Mouse (Mus musculus) kidney, postnatal 0 days (tissue): ENCODE measurements around the gene Methig1. TPM values are rescaled to one million over a fixed set of nuclear protein-coding genes. Genes with fewer than 3 reads are reported as not detected.
"Not testable (repeated sequence)": the region's sequence is repeated elsewhere in the genome, so short reads cannot be mapped to it uniquely, and the experiment has no call there.

ENCODE experiments used
- ATAC-seq: fragments of 200-750 bp; cut with Nextera tagmentation; replicated peaks from 2 replicates; pipeline ENCODE4 v1.8.0; 2017; ENCODE audit warnings: low read depth, moderate number of reproducible peaks, moderate TSS enrichment, moderate library complexity; ENCODE audit not compliant: low FRiP score
- DNase-seq: peaks from one replicate; pipeline ENCODE4 v3.0.0-alpha.2; 2016; ENCODE audit warnings: low spot score
- H3K27ac ChIP-seq: fragments of 300-500 bp; sonication (generic); 2 replicates; pipeline ENCODE4 v1.5.1; 2014; ENCODE audit warnings: mild to moderate bottlenecking
- H3K27me3 ChIP-seq: fragments of 300-500 bp; sonication (generic); 2 replicates; pipeline ENCODE4 v1.6.1; 2014; ENCODE audit warnings: low read length, mixed read lengths; ENCODE audit not compliant: insufficient read depth
- H3K36me3 ChIP-seq: fragments of 300-500 bp; sonication (generic); 2 replicates; pipeline ENCODE4 v1.6.1; 2014; ENCODE audit warnings: low read length, mixed read lengths; ENCODE audit not compliant: insufficient read depth
- H3K4me1 ChIP-seq: fragments of 300-500 bp; sonication (generic); replicated peaks from 2 replicates; pipeline ENCODE4 v1.6.1; 2014; ENCODE audit warnings: antibody characterized with exemption, low read length, mixed read lengths; ENCODE audit not compliant: insufficient read depth
- H3K4me2 ChIP-seq: fragments of 300-500 bp; sonication (generic); 2 replicates; pipeline ENCODE4 v1.6.1; 2014; ENCODE audit warnings: mild to moderate bottlenecking, low read length, moderate library complexity, mixed read lengths
- H3K4me3 ChIP-seq: fragments of 300-500 bp; sonication (generic); replicated peaks from 2 replicates; pipeline ENCODE4 v1.5.1; 2014; ENCODE audit warnings: low read depth, low read length
- H3K9ac ChIP-seq: fragments of 300-500 bp; sonication (generic); 2 replicates; pipeline ENCODE4 v1.6.1; 2014; ENCODE audit warnings: low read depth, low read length
- H3K9me3 ChIP-seq: fragments of 300-500 bp; sonication (generic); replicated peaks from 2 replicates; pipeline ENCODE4 v1.6.1; 2016; ENCODE audit warnings: low read length, inconsistent platforms, mixed read lengths
- CTCF ChIP-seq: IDR thresholded peaks from 2 replicates; pipeline ENCODE4 v1.5.1; 2016; ENCODE audit warnings: antibody characterized with exemption, low read depth, mild to moderate bottlenecking, moderate library complexity
- WGBS: fragments of 180-500 bp; shearing (Covaris S2); extraction: QIAGEN DNeasy Blood & Tissue Kit; methylation state at CpG from one replicate; pipeline ENCODE4 v1.1.7; 2014; 5-methylcytosine and 5-hydroxymethylcytosine counted together
- polyA plus RNA-seq: library from polyadenylated mRNA; unstranded; fragments of >200 nt; fragmentation: Nextera tagmentation; extraction: Ambion mirVana; gene quantifications from 2 replicates; pipeline ENCODE4 v1.2.1, GENCODE M21; 2015

Methig1 gene
- polyA plus RNA-seq, 1 experiment from 2014 or later = 2.0 TPM

- Histone ChIP-seq H3K27me3 (no peaks in the 10 kb centered on the region), H3K27ac (peak overlapping the region; percentile 70), H3K4me2 (peak overlapping the region; percentile 96), H3K9me3 (no peaks in the 10 kb centered on the region), H3K9ac (peak overlapping the region; percentile 24; the same call in 1 of the 2 replicates), H3K4me3 (peak overlapping the region; percentile 9; the same call in 1 of the 2 replicates), H3K4me1 (peaks cover 20% of the 10 kb centered on the region; the same call in 1 of the 2 replicates), H3K36me3 (no peaks in the 10 kb centered on the region)
- 15% methylated on average over 8 of the region's 8 CpGs for WGBS
- no peak for TF ChIP-seq CTCF
- no peak for ATAC-seq
- peak; percentile 59 for DNase-seq
These were observed 68.3 kb downstream of the Methig1 start for GRCm38 (mm10) chr15:100421059-100421757.

- peak within 1 kb of the TSS; percentile 86 for H3K4me3 ChIP-seq
- H3K27me3 ChIP-seq, H3K36me3 ChIP-seq, DNase-seq, ATAC-seq, H3K9me3 ChIP-seq: not testable (repeated sequence)
- peak within 1 kb of the TSS; percentile 96 for H3K4me2 ChIP-seq
- peaks cover 20% of the 10 kb centered on the region; the same call in 1 of the 2 replicates for H3K4me1 ChIP-seq
- WGBS = 27% methylated on average over 3 of the region's 3 CpGs
- peak within 1 kb of the TSS; percentile 88 for H3K9ac ChIP-seq
- H3K27ac ChIP-seq = peak within 1 kb of the TSS; percentile 72
These were observed 68.8 kb downstream of the Methig1 start, which contains the start of gene Gm5475 for GRCm38 (mm10) chr15:100421758-100422197. Gene Gm5475 (plus strand): TSS chr15:100422147.

- Histone ChIP-seq H3K4me2 (peak overlapping the region; percentile 96), H3K27me3 (no peaks in the 10 kb centered on the region), H3K36me3 (no peaks in the 10 kb centered on the region), H3K9me3 (no peaks in the 10 kb centered on the region), H3K4me3 (peak overlapping the region; percentile 86), H3K4me1 (peaks cover 20% of the 10 kb centered on the region; the same call in 1 of the 2 replicates), H3K27ac (peak overlapping the region; percentile 72), H3K9ac (peak overlapping the region; percentile 88)
- ATAC-seq (peak; percentile 48), DNase-seq (no peak)
- TF ChIP-seq CTCF = no peak
- 3% methylated on average over 37 of the region's 44 CpGs for WGBS
These were observed 69.5 kb downstream of the Methig1 start for GRCm38 (mm10) chr15:100422476-100422875.

GRCm38 (mm10) chr15:100422899-100423860 is 70.2 kb downstream of the Methig1 start:
- Histone ChIP-seq H3K27me3 (no peaks in the 10 kb centered on the region), H3K4me2 (peak overlapping the region; percentile 96), H3K4me1 (peaks cover 17% of the 10 kb centered on the region; the same call in 1 of the 2 replicates), H3K9ac (peak overlapping the region; percentile 88), H3K27ac (peak overlapping the region; percentile 72), H3K4me3 (peak overlapping the region; percentile 86), H3K9me3 (no peaks in the 10 kb centered on the region), H3K36me3 (no peaks in the 10 kb centered on the region)
- ATAC-seq (peak; percentile 94), DNase-seq (peak; percentile 98)
- WGBS = 1% methylated on average over 57 of the region's 65 CpGs
- no peak for TF ChIP-seq CTCF

- ATAC-seq = no peak
- 4% methylated on average over 14 of the region's 14 CpGs for WGBS
- Histone ChIP-seq H3K36me3 (no peaks in the 10 kb centered on the region), H3K9me3 (no peaks in the 10 kb centered on the region), H3K9ac (no peak overlapping the region), H3K27ac (peak overlapping the region; percentile 63), H3K4me2 (peak overlapping the region; percentile 96), H3K4me1 (peaks cover 17% of the 10 kb centered on the region; the same call in 1 of the 2 replicates), H3K4me3 (peak overlapping the region; percentile 86), H3K27me3 (no peaks in the 10 kb centered on the region)
- TF ChIP-seq CTCF = peak; percentile 23; the same call in 1 of the 2 replicates
- peak; percentile 58 for DNase-seq
These were observed 71.0 kb downstream of the Methig1 start for GRCm38 (mm10) chr15:100423916-100424315.
